Mouse (Mus musculus) neural tube, embryonic 11.5 days (tissue): ENCODE data around the gene Fgf3. TPM values are rescaled to one million over a fixed set of nuclear protein-coding genes. Genes with fewer than 3 reads are reported as not detected.

Experiments used
- ATAC-seq: fragments of 200-750 bp; cut with Nextera tagmentation; 2 replicates; pipeline ENCODE4 v1.8.0; 2017; ENCODE audit warnings: moderate number of reproducible peaks, mild to moderate bottlenecking, moderate TSS enrichment, moderate library complexity; ENCODE audit not compliant: insufficient read depth, low FRiP score, low TSS enrichment
- DNase-seq: peaks from one replicate; pipeline ENCODE4 v3.0.0-alpha.2; 2015; ENCODE audit warnings: low spot score
- H3K27ac ChIP-seq: fragments of 300-500 bp; sonication (generic); 2 replicates; pipeline ENCODE4 v1.5.1; 2014; ENCODE audit warnings: low read depth, mild to moderate bottlenecking, low read length
- H3K27me3 ChIP-seq: fragments of 300-500 bp; sonication (generic); 2 replicates; pipeline ENCODE4 v1.6.1; 2014; ENCODE audit warnings: mild to moderate bottlenecking, low read length, mixed read lengths; ENCODE audit not compliant: control insufficient read depth, insufficient read depth
- H3K36me3 ChIP-seq: fragments of 300-500 bp; sonication (generic); 2 replicates; pipeline ENCODE4 v1.6.1; 2014; ENCODE audit warnings: mild to moderate bottlenecking, low read length, moderate library complexity, mixed read lengths; ENCODE audit not compliant: control insufficient read depth, insufficient read depth
- H3K4me1 ChIP-seq: fragments of 300-500 bp; sonication (generic); 2 replicates; pipeline ENCODE4 v1.6.1; 2014; ENCODE audit warnings: low read length, mixed read lengths; ENCODE audit not compliant: control insufficient read depth, insufficient read depth
- H3K4me2 ChIP-seq: fragments of 300-500 bp; sonication (generic); 2 replicates; pipeline ENCODE4 v1.6.1; 2014; ENCODE audit warnings: low read depth, mild to moderate bottlenecking, moderate library complexity
- H3K4me3 ChIP-seq: fragments of 300-500 bp; sonication (generic); 2 replicates; pipeline ENCODE4 v1.5.1; 2014; ENCODE audit warnings: low read depth, low read length
- H3K9ac ChIP-seq: fragments of 300-500 bp; sonication (generic); 2 replicates; pipeline ENCODE4 v1.6.1; 2014; ENCODE audit warnings: mild to moderate bottlenecking, low read length
- H3K9me3 ChIP-seq: fragments of 300-500 bp; sonication (generic); 2 replicates; pipeline ENCODE4 v1.6.1; 2016; ENCODE audit warnings: low read length; ENCODE audit not compliant: control insufficient read depth
- WGBS: fragments of 180-500 bp; shearing (Covaris S2); extraction: QIAGEN DNeasy Blood & Tissue Kit; methylation state at CpG from one replicate; pipeline ENCODE4 v1.1.7; 2014; 5-methylcytosine and 5-hydroxymethylcytosine counted together
- polyA plus RNA-seq: library from polyadenylated mRNA; unstranded; fragments of >200 nt; fragmentation: Nextera tagmentation; extraction: Ambion mirVana; gene quantifications from 2 replicates; pipeline ENCODE4 v1.2.1, GENCODE M21; 2014

Fgf3 gene
- polyA plus RNA-seq, 1 experiment from 2014 or later: 0.98 TPM

DNA sequence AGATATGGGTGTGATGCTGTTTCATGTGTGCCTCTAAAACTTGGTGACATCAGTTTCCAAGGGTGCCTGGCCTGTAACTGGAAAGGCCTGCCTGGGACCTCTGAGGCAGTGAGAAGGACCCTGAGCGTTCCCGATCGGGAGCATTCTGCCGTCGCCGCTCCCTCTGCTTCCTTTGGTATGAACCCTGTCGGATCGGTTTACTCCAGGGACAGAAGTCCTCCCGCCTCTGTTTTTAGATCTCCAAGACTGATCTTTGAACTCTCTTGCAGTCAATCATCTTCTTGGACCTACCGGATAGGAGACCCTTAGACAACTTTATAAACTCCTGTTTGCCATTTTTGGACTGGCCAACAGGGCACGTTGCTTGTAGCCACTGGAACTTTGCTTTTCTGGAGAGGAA, 25.3 kb downstream of the Fgf3 start:
- peaks cover 62% of the 10 kb centered on the region for H3K27me3 ChIP-seq
- WGBS: 1% methylated on average over 11 of the region's 11 CpGs
- H3K9ac ChIP-seq: no peak overlapping the region
- H3K36me3 ChIP-seq: no peaks in the 10 kb centered on the region
- no peaks in the 10 kb centered on the region for H3K9me3 ChIP-seq
- H3K4me1 ChIP-seq: no peaks in the 10 kb centered on the region; the same call in 1 of the 2 replicates
- H3K27ac ChIP-seq: no peak overlapping the region
- H3K4me2 ChIP-seq: no peak overlapping the region
- H3K4me3 ChIP-seq: no peak overlapping the region
- DNase-seq (peak; percentile 19), ATAC-seq (no peak)

- no peak overlapping the region for H3K27ac ChIP-seq
- no peak overlapping the region for H3K4me3 ChIP-seq
- no peak for DNase-seq
- H3K36me3 ChIP-seq: no peaks in the 10 kb centered on the region
- 58% methylated on average over 3 of the region's 3 CpGs for WGBS
- ATAC-seq: no peak
- H3K27me3 ChIP-seq: peaks cover 61% of the 10 kb centered on the region
- H3K4me1 ChIP-seq: no peaks in the 10 kb centered on the region; the same call in 1 of the 2 replicates
- no peak overlapping the region for H3K4me2 ChIP-seq
- H3K9ac ChIP-seq: no peak overlapping the region
- no peaks in the 10 kb centered on the region for H3K9me3 ChIP-seq
Measured at GRCm38 (mm10) chr7:144864160-144864670, 26.3 kb downstream of the Fgf3 start.

DNA sequence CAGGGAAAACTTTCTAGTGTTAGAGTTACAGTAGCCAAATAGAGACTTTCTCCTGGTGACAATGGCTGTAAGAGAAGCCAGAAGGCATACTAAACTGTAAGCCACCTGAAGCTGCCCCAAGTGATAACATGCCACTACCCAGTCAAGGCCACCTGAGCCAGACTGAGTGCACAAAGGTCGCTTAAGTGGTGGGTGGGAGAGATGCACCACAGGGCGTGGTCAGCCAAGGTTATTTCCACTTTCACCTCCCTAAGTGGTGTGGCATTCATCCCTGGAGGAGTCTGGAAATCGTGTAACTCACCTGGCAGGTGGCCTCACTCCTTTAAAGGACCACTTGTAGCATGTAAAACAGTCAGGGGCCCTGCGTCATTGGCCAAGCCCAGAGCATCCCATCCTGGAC, 29.3 kb downstream of the Fgf3 start:
- H3K4me3 ChIP-seq: no peak overlapping the region
- 67% methylated on average over 4 of the region's 4 CpGs for WGBS
- no peaks in the 10 kb centered on the region for H3K4me1 ChIP-seq
- H3K27me3 ChIP-seq: peaks cover 32% of the 10 kb centered on the region
- no peaks in the 10 kb centered on the region for H3K9me3 ChIP-seq
- no peak overlapping the region for H3K9ac ChIP-seq
- no peak for DNase-seq
- H3K4me2 ChIP-seq: no peak overlapping the region
- no peak for ATAC-seq
- H3K36me3 ChIP-seq: no peaks in the 10 kb centered on the region
- no peak overlapping the region for H3K27ac ChIP-seq

GRCm38 (mm10) chr7:144867602-144868001, 29.7 kb downstream of the Fgf3 start:
- Histone ChIP-seq H3K27me3 (peaks cover 28% of the 10 kb centered on the region), H3K4me2 (no peak overlapping the region), H3K9ac (no peak overlapping the region), H3K27ac (no peak overlapping the region), H3K4me1 (no peaks in the 10 kb centered on the region), H3K9me3 (no peaks in the 10 kb centered on the region), H3K36me3 (no peaks in the 10 kb centered on the region), H3K4me3 (no peak overlapping the region)
- 83% methylated on average over 8 of the region's 8 CpGs for WGBS
- no peak for ATAC-seq
- no peak for DNase-seq

GRCm38 (mm10) chr7:144872420-144872819, 34.5 kb downstream of the Fgf3 start:
- DNase-seq: no peak
- H3K4me3 ChIP-seq: no peak overlapping the region

GRCm38 (mm10) chr7:144873160-144873559, 35.3 kb downstream of the Fgf3 start:
- no peak overlapping the region for H3K27ac ChIP-seq
- H3K4me2 ChIP-seq: no peak overlapping the region
- no peak overlapping the region for H3K4me3 ChIP-seq
- H3K9ac ChIP-seq: no peak overlapping the region
- no peaks in the 10 kb centered on the region for H3K36me3 ChIP-seq
- no peak for DNase-seq
- no peaks in the 10 kb centered on the region for H3K27me3 ChIP-seq
- no peaks in the 10 kb centered on the region for H3K9me3 ChIP-seq
- no peaks in the 10 kb centered on the region for H3K4me1 ChIP-seq
- no peak for ATAC-seq
- WGBS: 61% methylated on average over 4 of the region's 4 CpGs

More at GRCm38 (mm10) chr7:144872420-144872819, 34.5 kb downstream of the Fgf3 start:
- H3K27me3 ChIP-seq: no peaks in the 10 kb centered on the region
- no peaks in the 10 kb centered on the region for H3K4me1 ChIP-seq
- no peak overlapping the region for H3K4me2 ChIP-seq
- no peak overlapping the region for H3K27ac ChIP-seq
- H3K9ac ChIP-seq: no peak overlapping the region
- no peak for ATAC-seq
- no peaks in the 10 kb centered on the region for H3K36me3 ChIP-seq
- WGBS: 54% methylated on average over 4 of the region's 4 CpGs
- H3K9me3 ChIP-seq: no peaks in the 10 kb centered on the region

GRCm38 (mm10) chr7:144874226-144874625, 36.3 kb downstream of the Fgf3 start:
- DNase-seq (no peak), ATAC-seq (no peak)
- no peaks in the 10 kb centered on the region for H3K9me3 ChIP-seq
- H3K4me1 ChIP-seq: no peaks in the 10 kb centered on the region
- H3K27ac ChIP-seq: no peak overlapping the region
- H3K9ac ChIP-seq: no peak overlapping the region
- H3K4me2 ChIP-seq: no peak overlapping the region
- H3K4me3 ChIP-seq: no peak overlapping the region
- no peaks in the 10 kb centered on the region for H3K36me3 ChIP-seq
- H3K27me3 ChIP-seq: no peaks in the 10 kb centered on the region
- 57% methylated on average over 4 of the region's 4 CpGs for WGBS

- Histone ChIP-seq H3K9me3 (no peaks in the 10 kb centered on the region), H3K4me2 (no peak overlapping the region), H3K4me1 (no peaks in the 10 kb centered on the region), H3K9ac (no peak overlapping the region), H3K27me3 (no peaks in the 10 kb centered on the region), H3K36me3 (no peaks in the 10 kb centered on the region), H3K4me3 (no peak overlapping the region), H3K27ac (no peak overlapping the region)
- ATAC-seq: no peak
- 94% methylated on average over 1 of the region's 1 CpGs for WGBS
- no peak for DNase-seq
Measured at GRCm38 (mm10) chr7:144878401-144878800, 40.5 kb downstream of the Fgf3 start.

- H3K4me1 ChIP-seq: no peaks in the 10 kb centered on the region
- H3K9me3 ChIP-seq: no peaks in the 10 kb centered on the region
- no peak overlapping the region for H3K4me2 ChIP-seq
- H3K27me3 ChIP-seq: no peaks in the 10 kb centered on the region
- H3K27ac ChIP-seq: no peak overlapping the region
- no peak for ATAC-seq
- 46% methylated on average over 2 of the region's 2 CpGs for WGBS
- no peaks in the 10 kb centered on the region for H3K36me3 ChIP-seq
- H3K4me3 ChIP-seq: no peak overlapping the region
- no peak overlapping the region for H3K9ac ChIP-seq
- DNase-seq: no peak
Measured at GRCm38 (mm10) chr7:144883106-144883505, 45.2 kb downstream of the Fgf3 start.
